Mouse (Mus musculus) retina, adult 2 months (tissue): ENCODE data around the gene Cdk5r1.

ENCODE experiments used
- DNase-seq: peaks from one replicate; pipeline ENCODE4 v3.0.0-alpha.2; 2012; ENCODE audit warnings: low read depth, low spot score

Gene Cdk5r1

GRCm38 (mm10) chr11:80479906-80480866, 3.4 kb downstream of the Cdk5r1 start:
- DNase-seq: no peak

- DNase-seq: no peak
Measured at GRCm38 (mm10) chr11:80481409-80482050, 4.7 kb downstream of the Cdk5r1 start.

- no peak for DNase-seq
Measured at GRCm38 (mm10) chr11:80482347-80482746, 5.5 kb downstream of the Cdk5r1 start.

GRCm38 (mm10) chr11:80482921-80483320, 6.1 kb downstream of the Cdk5r1 start:
- no peak for DNase-seq

- DNase-seq: no peak
Measured at GRCm38 (mm10) chr11:80483536-80484067, 6.8 kb downstream of the Cdk5r1 start.

- DNase-seq: no peak
Measured at GRCm38 (mm10) chr11:80484191-80484791, 7.5 kb downstream of the Cdk5r1 start.

GRCm38 (mm10) chr11:80485120-80485551, 8.3 kb downstream of the Cdk5r1 start:
- DNase-seq: no peak

- no peak for DNase-seq
Measured at GRCm38 (mm10) chr11:80485622-80486206, 8.9 kb downstream of the Cdk5r1 start.

GRCm38 (mm10) chr11:80487904-80488587, 11.2 kb downstream of the Cdk5r1 start:
- no peak for DNase-seq

GRCm38 (mm10) chr11:80489172-80489881, 12.5 kb downstream of the Cdk5r1 start:
- no peak for DNase-seq

GRCm38 (mm10) chr11:80489882-80490196, 13.0 kb downstream of the Cdk5r1 start:
- no peak for DNase-seq

GRCm38 (mm10) chr11:80490831-80491230, 14.0 kb downstream of the Cdk5r1 start:
- no peak for DNase-seq

GRCm38 (mm10) chr11:80493186-80493585, 16.4 kb downstream of the Cdk5r1 start:
- no peak for DNase-seq

GRCm38 (mm10) chr11:80494852-80495251, 18.0 kb downstream of the Cdk5r1 start:
- DNase-seq: no peak

- no peak for DNase-seq
Measured at GRCm38 (mm10) chr11:80495972-80496371, 19.1 kb downstream of the Cdk5r1 start.

GRCm38 (mm10) chr11:80496640-80497039, 19.8 kb downstream of the Cdk5r1 start:
- DNase-seq: no peak

GRCm38 (mm10) chr11:80497225-80497919, 20.5 kb downstream of the Cdk5r1 start:
- DNase-seq: no peak

- DNase-seq: no peak
Measured at GRCm38 (mm10) chr11:80498328-80499070, 21.7 kb downstream of the Cdk5r1 start.

- DNase-seq: no peak
Measured at GRCm38 (mm10) chr11:80499550-80499952, 22.7 kb downstream of the Cdk5r1 start.
